Mouse (Mus musculus): Measurements from ENCODE around the gene Smdt1.

- TF ChIP-seq CTCF (IDR thresholded peaks at IDR 0.05; ENCODE audit: low read depth, low read length) = no peak
- TF ChIP-seq POLR2A (IDR thresholded peaks at IDR 0.05; ENCODE audit: insufficient read depth, low read length) = no peak
Observed at GRCm38 (mm10) chr15:82292851-82293250, 45.9 kb upstream of the Smdt1 start.

Measured in ES-Bruce4 (cell line).